Mouse (Mus musculus) liver, embryonic 14.5 days (tissue): ENCODE measurements around the gene Zfp512b. TPM values are rescaled to one million over a fixed set of nuclear protein-coding genes. Genes with fewer than 3 reads are reported as not detected.

Experiments used
- ATAC-seq: fragments of 200-750 bp; cut with Nextera tagmentation; 2 replicates; pipeline ENCODE4 v1.8.0; 2017; ENCODE audit warnings: moderate number of reproducible peaks, mild to moderate bottlenecking, moderate library complexity; ENCODE audit not compliant: insufficient read depth
- DNase-seq, 3 experiments: peaks; one replicate each; pipeline ENCODE4 v3.0.0-alpha.2; 2012 to 2013; ENCODE audit warnings: low read depth in 3 of 3, low spot score in 3 of 3
- H3K27ac ChIP-seq: fragments of 300-500 bp; sonication (generic); 2 replicates; pipeline ENCODE4 v1.5.1; 2014; ENCODE audit warnings: moderate library complexity, mild to moderate bottlenecking, control low read depth, inconsistent platforms
- H3K27me3 ChIP-seq: fragments of 300-500 bp; sonication (generic); 2 replicates; pipeline ENCODE4 v1.6.1; 2014; ENCODE audit warnings: mild to moderate bottlenecking, low read length, moderate library complexity; ENCODE audit not compliant: control insufficient read depth, insufficient read depth
- H3K36me3 ChIP-seq: fragments of 300-500 bp; sonication (generic); replicated peaks from 2 replicates; pipeline ENCODE4 v1.6.1; 2014; ENCODE audit warnings: low read depth; ENCODE audit not compliant: control insufficient read depth, insufficient read depth
- H3K4me1 ChIP-seq, 2 experiments: fragments of 200-500 bp in 1 of 2; fragments of 300-500 bp in 1 of 2; sonication (generic) in 1 of 2; replicated peaks; 2 replicates each; pipeline ENCODE4 v1.6.1; 2012 to 2014; ENCODE audit warnings: antibody characterized with exemption in 1 of 2, inconsistent platforms in 1 of 2, low read length in 1 of 2; ENCODE audit not compliant: control insufficient read depth in 2 of 2, insufficient read depth in 2 of 2
- H3K4me2 ChIP-seq: fragments of 300-500 bp; sonication (generic); 2 replicates; pipeline ENCODE4 v1.6.1; 2014; ENCODE audit warnings: low read depth, mild to moderate bottlenecking, control low read depth, moderate library complexity
- H3K4me3 ChIP-seq, 2 experiments: fragments of 200-500 bp in 1 of 2; fragments of 300-500 bp in 1 of 2; sonication (generic) in 1 of 2; 2 replicates each; pipeline ENCODE4 v1.5.1; 2012 to 2014; ENCODE audit warnings: low read depth in 2 of 2, low read length in 2 of 2, mild to moderate bottlenecking in 2 of 2, control low read depth in 1 of 2, inconsistent platforms in 1 of 2, moderate library complexity in 1 of 2; ENCODE audit not compliant: insufficient read depth in 1 of 2
- H3K9ac ChIP-seq: fragments of 300-500 bp; sonication (generic); replicated peaks from 2 replicates; pipeline ENCODE4 v1.6.1; 2014; ENCODE audit warnings: mild to moderate bottlenecking, control low read depth, moderate library complexity
- H3K9me3 ChIP-seq: fragments of 300-500 bp; sonication (generic); 2 replicates; pipeline ENCODE4 v1.6.1; 2016; ENCODE audit warnings: low read length, mixed read lengths; ENCODE audit not compliant: control insufficient read depth
- CTCF ChIP-seq: IDR thresholded peaks from 2 replicates; pipeline ENCODE4 v1.5.1; 2016; ENCODE audit warnings: antibody characterized with exemption, low read depth, control low read depth
- EP300 ChIP-seq: IDR thresholded peaks from 2 replicates; pipeline ENCODE4 v1.6.1; 2016; ENCODE audit warnings: antibody characterized with exemption, low read depth
- WGBS: fragments of 180-500 bp; shearing (Covaris S2); extraction: QIAGEN DNeasy Blood & Tissue Kit; methylation state at CpG from one replicate; pipeline ENCODE4 v1.1.7; 2014; ENCODE audit not compliant: insufficient replicate concordance; 5-methylcytosine and 5-hydroxymethylcytosine counted together
- polyA plus RNA-seq, 2 experiments: library from polyadenylated mRNA; depleted of rRNA in 1 of 2; stranded (reverse) in 1 of 2; unstranded in 1 of 2; fragments of >200 nt; fragmentation: Nextera tagmentation in 1 of 2; extraction: Ambion mirVana in 1 of 2; gene quantifications; 2 replicates each; pipeline versions ENCODE4 v1.2.1 to v1.2.3; 2012 to 2014

Zfp512b gene
- polyA plus RNA-seq, 2 experiments, result 4.4 to 9.5 TPM

DNA sequence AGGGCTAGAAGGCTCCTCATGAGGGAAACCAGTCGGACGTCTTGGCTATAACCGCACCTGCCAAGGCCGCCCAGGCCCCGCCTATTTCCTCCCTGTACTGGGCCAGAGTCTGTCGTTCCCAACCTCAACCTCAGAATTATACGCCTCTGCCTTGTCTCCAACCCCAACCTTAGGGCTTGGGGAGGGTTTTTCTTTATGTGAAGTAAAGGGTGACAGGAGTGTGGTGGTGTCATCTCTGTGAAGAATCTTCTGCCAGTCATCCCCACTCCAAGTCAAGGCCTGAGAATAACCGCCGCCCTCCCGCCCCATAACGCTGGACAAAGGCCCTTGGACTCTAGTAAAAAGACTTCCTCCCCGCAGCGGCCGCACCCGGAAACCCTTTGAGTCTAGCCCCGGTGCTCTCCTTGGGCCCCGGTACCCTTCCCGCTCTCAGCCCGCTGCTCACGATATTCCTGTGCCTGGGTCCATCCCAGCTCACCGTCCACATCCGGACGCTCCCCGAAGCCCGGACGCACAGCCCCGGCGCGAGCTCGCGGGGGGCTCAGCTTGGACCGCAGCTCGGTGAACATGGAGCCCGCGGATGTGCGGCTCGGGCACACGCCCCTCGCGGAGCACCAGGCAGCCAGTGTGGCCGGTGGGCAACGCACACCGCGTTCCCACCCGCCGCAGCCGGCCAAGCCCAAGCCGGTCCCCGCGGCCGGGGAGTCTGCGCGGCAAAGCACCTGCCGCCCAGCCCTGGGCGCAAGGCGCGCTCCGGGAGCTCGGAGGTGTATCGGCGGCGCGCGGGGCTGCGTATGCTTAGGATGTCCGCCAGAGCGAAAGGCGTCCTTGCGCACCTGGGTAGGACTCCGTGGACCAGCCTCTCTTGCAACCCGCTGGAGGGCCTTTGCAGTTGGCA is 6.1 kb upstream of the Zfp512b start, which contains the start of gene Samd10:
Gene Samd10 (minus strand): TSS at position 759 of the 898 bp plus-strand sequence.
- under 1% methylated on average over 71 of the region's 71 CpGs for WGBS
- Histone ChIP-seq H3K4me2 (peak within 1 kb of the TSS; percentile 83), H3K27ac (no peak within 1 kb of the TSS), H3K4me1 (peaks cover 14 to 21% of the 10 kb centered on the region in 2 experiments; a peak in 3 of 4 replicates), H3K9ac (peak within 1 kb of the TSS; percentile 45), H3K9me3 (no peaks in the 10 kb centered on the region), H3K36me3 (no peaks in the 10 kb centered on the region), H3K4me3 (peak within 1 kb of the TSS; percentile 62 to 66), H3K27me3 (peaks cover 14% of the 10 kb centered on the region)
- no peak for TF ChIP-seq CTCF
- TF ChIP-seq EP300, result no peak
- ATAC-seq, result no peak
- no peak for DNase-seq

DNA sequence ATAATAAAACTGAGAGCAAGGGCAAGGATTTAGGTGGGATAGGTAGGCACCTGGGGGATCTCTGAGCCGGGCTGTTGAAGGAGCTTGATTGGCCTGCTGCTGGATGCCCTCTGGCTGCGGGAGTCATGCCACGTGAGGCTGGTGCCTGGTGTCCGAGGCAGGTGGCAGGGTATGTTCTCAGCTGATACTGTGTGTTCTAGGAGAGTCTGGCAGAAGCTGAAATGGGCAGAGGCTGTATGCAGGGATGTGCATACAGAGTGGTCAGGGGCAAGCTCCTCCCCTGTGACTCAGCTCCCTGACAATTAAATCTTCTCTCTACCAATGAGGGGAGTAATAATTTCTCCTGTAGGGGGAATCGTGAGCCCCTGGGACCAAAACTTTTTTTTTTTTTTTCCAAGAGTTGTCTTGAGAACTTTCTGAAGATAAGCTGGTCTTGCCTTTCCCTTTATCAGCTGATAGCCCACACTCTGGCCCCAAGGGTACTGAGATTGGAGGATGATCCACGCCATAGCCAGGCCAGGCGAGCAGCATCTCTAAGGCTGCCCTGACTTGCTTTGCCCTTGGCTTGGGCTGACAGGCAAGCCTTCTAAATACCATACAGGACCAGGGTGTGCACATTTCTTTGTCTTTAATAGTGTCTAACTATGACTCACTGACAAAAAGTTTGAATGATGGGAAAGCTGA is 4.9 kb upstream of the Zfp512b start:
- Histone ChIP-seq H3K4me1 (peaks cover 16 to 17% of the 10 kb centered on the region in 2 experiments; a peak in 3 of 4 replicates), H3K4me2 (no peak overlapping the region), H3K27me3 (peaks cover 14% of the 10 kb centered on the region), H3K9ac (no peak overlapping the region), H3K27ac (no peak overlapping the region), H3K4me3 (no peak overlapping the region), H3K9me3 (no peaks in the 10 kb centered on the region), H3K36me3 (no peaks in the 10 kb centered on the region)
- TF ChIP-seq CTCF, result no peak
- no peak for TF ChIP-seq EP300
- DNase-seq, result no peak
- ATAC-seq, result no peak
- WGBS, result 41% methylated on average over 7 of the region's 7 CpGs

DNA sequence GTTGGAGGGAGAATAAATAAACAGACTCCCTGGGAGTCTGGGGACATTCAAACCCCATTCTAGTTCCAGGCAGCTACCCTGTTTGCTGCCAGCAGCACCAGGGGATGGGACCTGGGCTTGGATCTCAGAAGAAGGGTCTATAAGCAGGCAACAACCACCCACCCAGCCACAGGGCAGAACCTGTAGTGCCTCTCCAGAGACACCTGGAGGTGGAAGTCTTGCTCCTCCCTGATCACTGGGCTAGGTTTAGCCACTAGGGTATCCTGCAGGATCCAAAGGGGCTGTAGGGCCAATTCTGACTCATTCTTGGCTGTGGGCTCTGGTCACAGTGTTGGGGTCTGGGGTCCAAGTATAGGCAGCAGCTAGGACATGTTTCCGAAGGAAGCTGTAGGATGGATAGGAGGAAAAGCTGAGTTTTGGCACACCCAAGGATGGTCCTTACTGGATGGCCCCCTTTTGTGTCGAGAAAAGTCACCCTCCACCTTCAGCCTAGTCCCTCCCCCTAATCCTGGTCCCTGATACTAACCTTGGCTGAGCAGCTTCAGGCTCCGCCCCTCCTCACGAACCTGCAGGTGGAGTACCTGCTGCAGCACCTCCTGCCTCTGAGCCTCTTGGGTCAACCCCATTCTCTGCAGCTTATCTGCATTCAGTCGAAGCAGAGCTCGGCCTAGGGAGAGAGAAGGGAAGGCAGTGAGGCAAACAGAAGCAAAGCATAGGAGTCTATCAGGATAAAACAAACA is 3.8 kb upstream of the Zfp512b start:
- H3K4me2 ChIP-seq, result no peak overlapping the region
- no peak overlapping the region for H3K4me3 ChIP-seq
- peaks cover 14% of the 10 kb centered on the region for H3K27me3 ChIP-seq
- H3K4me1 ChIP-seq, result peaks cover 14% of the 10 kb centered on the region in 2 experiments
- ATAC-seq, result no peak
- no peak overlapping the region for H3K27ac ChIP-seq
- TF ChIP-seq CTCF, result no peak
- no peak for TF ChIP-seq EP300
- H3K36me3 ChIP-seq, result no peaks in the 10 kb centered on the region
- 50% methylated on average over 6 of the region's 6 CpGs for WGBS
- no peak overlapping the region for H3K9ac ChIP-seq
- no peaks in the 10 kb centered on the region for H3K9me3 ChIP-seq
- no peak for DNase-seq

DNA sequence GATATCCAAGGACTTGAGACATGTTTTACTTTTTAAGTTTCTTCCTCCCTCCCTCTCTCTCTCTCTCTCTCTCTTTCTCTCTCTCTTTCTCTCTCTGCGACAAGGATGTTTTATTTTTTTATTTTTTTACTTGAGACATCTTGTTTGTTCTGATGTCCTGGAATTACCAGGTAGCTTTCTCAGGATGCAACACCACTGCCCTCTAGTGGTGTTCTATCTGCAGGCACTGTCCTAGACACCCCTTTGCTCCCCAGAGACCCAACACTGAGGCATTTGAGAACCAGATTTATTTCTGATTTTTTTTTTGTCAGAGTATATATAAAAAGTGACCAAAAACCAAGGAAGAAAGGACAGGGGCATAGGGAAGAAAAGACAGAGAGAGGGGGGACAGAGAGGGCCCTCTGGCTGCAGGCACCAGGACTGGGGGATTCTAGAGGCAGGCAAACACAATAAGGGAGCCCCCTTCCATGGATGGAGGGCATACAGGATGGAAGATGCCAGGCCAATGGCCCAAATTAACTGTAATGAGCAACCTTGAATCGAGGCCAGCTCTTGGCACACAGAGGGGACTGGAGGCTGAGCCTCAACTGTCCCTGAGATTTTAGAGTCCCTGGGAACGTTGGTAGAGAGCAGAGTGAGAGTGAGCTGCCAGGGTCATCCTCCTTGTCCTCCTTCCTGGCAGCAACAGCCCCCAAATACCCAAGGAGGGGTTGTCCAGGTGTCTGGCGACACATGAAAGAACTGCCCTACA is 2.5 kb upstream of the Zfp512b start:
- Histone ChIP-seq H3K4me2 (no peak overlapping the region), H3K27ac (no peak overlapping the region), H3K9ac (no peak overlapping the region), H3K27me3 (peaks cover 14% of the 10 kb centered on the region), H3K4me3 (no peak overlapping the region), H3K36me3 (no peaks in the 10 kb centered on the region), H3K4me1 (peaks cover 15 to 17% of the 10 kb centered on the region in 2 experiments), H3K9me3 (no peaks in the 10 kb centered on the region)
- no peak for ATAC-seq
- TF ChIP-seq EP300 (no peak), CTCF (peak; percentile 70)
- WGBS, result 64% methylated on average over 4 of the region's 4 CpGs
- DNase-seq, result no peak
